Mouse (Mus musculus): ENCODE data around the gene Chic2. TPM values are rescaled to one million over a fixed set of nuclear protein-coding genes. Genes with fewer than 3 reads are reported as not detected.

The Chic2 gene
- polyA plus RNA-seq, 1 experiment from 2014 or later = 39.0 TPM

- Histone ChIP-seq H3K4me1 (replicated peaks) (peaks cover 8% of the 10 kb centered on the region), H3K4me3 (no peak overlapping the region), H3K9ac (no peak overlapping the region), H3K9me3 (no peaks in the 10 kb centered on the region), H3K36me3 (no peaks in the 10 kb centered on the region), H3K27ac (no peak overlapping the region), H3K4me2 (no peak overlapping the region), H3K27me3 (peaks cover 55% of the 10 kb centered on the region)
- ATAC-seq (ENCODE audit: low FRiP score) = no peak
- 86% methylated on average over 3 of the region's 3 CpGs for WGBS
These were observed 76.7 kb downstream of the Chic2 start for GRCm38 (mm10) chr5:74967882-74968281.

GRCm38 (mm10) chr5:74966891-74967290, 77.7 kb downstream of the Chic2 start:
- Histone ChIP-seq H3K9ac (no peak overlapping the region), H3K4me3 (no peak overlapping the region), H3K9me3 (no peaks in the 10 kb centered on the region), H3K4me2 (no peak overlapping the region), H3K36me3 (no peaks in the 10 kb centered on the region), H3K27me3 (peaks cover 55% of the 10 kb centered on the region), H3K27ac (no peak overlapping the region), H3K4me1 (replicated peaks) (peaks cover 8% of the 10 kb centered on the region)
- WGBS = 49% methylated on average over 10 of the region's 10 CpGs
- no peak for ATAC-seq (ENCODE audit: low FRiP score)

- ATAC-seq (ENCODE audit: low FRiP score) = no peak
- Histone ChIP-seq H3K27me3 (peaks cover 77% of the 10 kb centered on the region), H3K4me2 (no peak overlapping the region)
These were observed 81.8 kb downstream of the Chic2 start for GRCm38 (mm10) chr5:74962771-74963170.

DNA sequence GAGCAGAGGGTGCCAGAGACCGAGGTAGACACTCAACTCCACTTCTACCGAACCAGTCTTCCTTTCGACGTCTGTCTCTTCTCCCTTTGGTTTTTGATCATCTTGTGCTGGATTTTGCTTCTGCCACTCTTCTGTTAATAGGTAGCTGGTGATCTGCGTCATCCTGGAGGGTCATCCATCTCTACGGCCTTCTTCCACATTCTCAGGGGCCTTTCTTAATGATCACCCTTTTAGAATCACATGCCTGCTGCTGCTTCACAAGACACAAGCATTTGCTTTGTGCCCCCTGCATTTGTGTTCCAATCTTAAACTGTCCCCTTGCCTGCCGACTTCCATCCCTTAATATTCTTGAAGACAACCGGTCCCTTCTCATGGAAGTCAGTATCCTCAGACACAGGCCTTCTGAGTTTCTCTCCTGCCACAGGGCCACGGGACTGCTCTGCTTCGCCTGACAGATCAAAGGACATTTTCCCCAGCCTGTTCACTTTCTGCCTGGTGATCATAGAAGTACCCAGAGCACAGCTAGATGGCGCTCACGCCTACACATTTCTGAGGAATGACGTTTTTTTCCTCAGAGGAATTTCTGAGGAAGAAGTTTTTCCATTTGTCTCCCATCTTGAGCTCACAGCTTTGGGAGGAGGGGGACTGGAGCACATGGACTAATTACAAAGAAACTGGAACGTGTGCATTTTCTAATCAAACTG, 83.6 kb downstream of the Chic2 start:
- Histone ChIP-seq H3K9ac (no peak overlapping the region), H3K36me3 (no peaks in the 10 kb centered on the region), H3K9me3 (no peaks in the 10 kb centered on the region), H3K4me2 (no peak overlapping the region), H3K27ac (no peak overlapping the region), H3K4me3 (no peak overlapping the region), H3K4me1 (replicated peaks) (peaks cover 10% of the 10 kb centered on the region), H3K27me3 (peaks cover 82% of the 10 kb centered on the region)
- no peak for ATAC-seq (ENCODE audit: low FRiP score)
- 29% methylated on average over 14 of the region's 14 CpGs for WGBS

More at GRCm38 (mm10) chr5:74962771-74963170, 81.8 kb downstream of the Chic2 start:
- H3K36me3 ChIP-seq = no peaks in the 10 kb centered on the region
- peaks cover 11% of the 10 kb centered on the region for H3K4me1 ChIP-seq (replicated peaks)
- H3K9ac ChIP-seq = no peak overlapping the region
- no peaks in the 10 kb centered on the region for H3K9me3 ChIP-seq
- H3K4me3 ChIP-seq = no peak overlapping the region
- WGBS = 70% methylated on average over 5 of the region's 5 CpGs
- no peak overlapping the region for H3K27ac ChIP-seq

DNA sequence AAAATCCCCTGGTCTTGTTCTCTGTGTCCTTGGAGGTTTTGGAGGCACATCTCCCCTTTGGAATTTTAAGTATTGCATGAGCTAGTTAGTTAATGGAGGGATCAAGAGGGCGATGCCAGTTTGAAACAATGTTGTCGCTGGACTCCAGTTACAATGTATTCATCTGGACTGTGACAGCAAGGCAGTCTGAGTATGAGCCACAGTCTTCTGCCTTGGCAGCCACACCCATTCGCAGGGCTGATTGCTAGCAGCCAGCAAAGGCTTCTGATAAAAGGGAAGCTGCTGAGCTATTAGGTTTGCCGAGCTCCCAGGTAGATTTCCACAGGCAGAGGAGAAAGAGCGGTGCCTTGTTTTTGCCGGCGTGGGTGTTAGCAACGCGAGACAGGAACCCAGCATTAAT, 84.3 kb downstream of the Chic2 start:
- ATAC-seq (ENCODE audit: low FRiP score) = no peak
- Histone ChIP-seq H3K36me3 (no peaks in the 10 kb centered on the region), H3K27me3 (peaks cover 84% of the 10 kb centered on the region), H3K4me1 (replicated peaks) (peaks cover 10% of the 10 kb centered on the region), H3K4me3 (no peak overlapping the region), H3K27ac (no peak overlapping the region), H3K9ac (no peak overlapping the region), H3K4me2 (no peak overlapping the region), H3K9me3 (no peaks in the 10 kb centered on the region)
- WGBS = 64% methylated on average over 9 of the region's 9 CpGs

DNA sequence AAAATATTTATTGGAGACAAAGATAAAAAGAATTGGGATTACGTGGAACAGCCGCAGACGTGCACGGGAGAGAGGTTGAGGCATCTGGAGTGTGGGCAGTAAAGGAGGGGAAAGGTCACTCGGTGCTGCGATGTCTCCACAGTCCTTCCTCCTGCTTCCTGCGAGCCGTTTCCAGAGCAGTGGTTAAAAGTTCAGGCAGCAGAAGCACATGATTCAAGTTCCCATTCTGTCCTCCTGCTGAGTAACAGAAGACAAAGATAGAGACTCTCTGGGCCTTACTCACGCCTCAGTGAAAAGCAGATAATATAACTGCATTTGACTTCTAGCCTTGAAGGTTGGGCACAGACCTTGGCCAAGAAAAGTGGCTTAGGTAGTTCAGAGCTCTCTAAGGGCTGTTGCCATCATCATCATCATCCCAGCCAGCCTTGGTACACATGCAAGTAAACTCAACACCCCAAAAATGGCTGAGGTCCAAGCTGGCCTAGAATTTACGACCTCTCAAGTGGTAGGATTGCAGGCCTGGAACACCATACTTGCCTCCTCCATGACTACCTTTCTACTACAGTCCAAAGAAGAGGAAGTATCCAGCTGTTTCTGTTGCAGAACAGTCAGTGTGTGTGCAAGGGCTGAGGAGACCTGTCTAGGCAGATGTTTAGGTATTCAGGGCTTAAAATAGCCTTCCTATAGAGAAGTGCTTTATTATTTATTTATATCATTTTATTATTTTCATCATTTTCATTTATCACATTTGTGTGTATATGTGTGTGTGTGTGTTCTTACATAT, 87.1 kb downstream of the Chic2 start:
- peaks cover 10% of the 10 kb centered on the region for H3K4me1 ChIP-seq (replicated peaks)
- H3K36me3 ChIP-seq = no peaks in the 10 kb centered on the region
- H3K4me3 ChIP-seq = no peak overlapping the region
- 65% methylated on average over 10 of the region's 10 CpGs for WGBS
- H3K9ac ChIP-seq = no peak overlapping the region
- no peaks in the 10 kb centered on the region for H3K9me3 ChIP-seq
- H3K27ac ChIP-seq = no peak overlapping the region
- H3K4me2 ChIP-seq = no peak overlapping the region
- ATAC-seq (ENCODE audit: low FRiP score) = no peak
- H3K27me3 ChIP-seq = peaks cover 69% of the 10 kb centered on the region

GRCm38 (mm10) chr5:74956335-74956734, 88.2 kb downstream of the Chic2 start:
- no peak overlapping the region for H3K27ac ChIP-seq
- no peaks in the 10 kb centered on the region for H3K36me3 ChIP-seq
- 52% methylated on average over 9 of the region's 9 CpGs for WGBS
- no peak overlapping the region for H3K4me2 ChIP-seq
- no peak overlapping the region for H3K4me3 ChIP-seq
- H3K4me1 ChIP-seq (replicated peaks) = peaks cover 10% of the 10 kb centered on the region
- no peaks in the 10 kb centered on the region for H3K9me3 ChIP-seq
- no peak overlapping the region for H3K9ac ChIP-seq
- H3K27me3 ChIP-seq = peaks cover 58% of the 10 kb centered on the region
- ATAC-seq (ENCODE audit: low FRiP score) = no peak

GRCm38 (mm10) chr5:74955565-74955964, 89.0 kb downstream of the Chic2 start:
- 90% methylated on average over 1 of the region's 1 CpGs for WGBS
- H3K27me3 ChIP-seq = peaks cover 56% of the 10 kb centered on the region
- H3K4me2 ChIP-seq = no peak overlapping the region
- no peak for ATAC-seq (ENCODE audit: low FRiP score)
- H3K4me1 ChIP-seq (replicated peaks) = peaks cover 10% of the 10 kb centered on the region
- H3K27ac ChIP-seq = no peak overlapping the region
- no peak overlapping the region for H3K4me3 ChIP-seq
- no peak overlapping the region for H3K9ac ChIP-seq
- H3K9me3 ChIP-seq = no peaks in the 10 kb centered on the region
- H3K36me3 ChIP-seq = no peaks in the 10 kb centered on the region

DNA sequence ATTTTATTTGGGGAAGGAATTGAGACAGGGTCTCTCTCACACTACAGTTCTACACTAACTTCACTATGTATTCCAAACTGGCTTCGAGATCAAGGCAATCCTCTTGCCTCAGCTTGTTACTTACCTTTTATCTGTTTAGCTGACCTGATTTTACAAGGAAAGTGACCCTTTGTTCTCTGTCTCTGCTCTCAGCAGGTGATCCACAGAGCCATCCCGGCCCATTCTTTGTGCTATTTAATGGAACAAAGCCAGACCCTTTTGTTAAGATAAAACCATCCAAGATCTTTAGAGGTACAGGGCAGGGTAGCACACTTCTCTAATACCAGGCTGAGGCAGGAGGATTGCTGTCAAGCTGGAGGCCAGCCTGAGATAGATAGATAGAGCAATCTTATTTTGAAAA, 91.6 kb downstream of the Chic2 start:
- H3K9ac ChIP-seq = no peak overlapping the region
- H3K4me3 ChIP-seq = no peak overlapping the region
- no peaks in the 10 kb centered on the region for H3K36me3 ChIP-seq
- peaks cover 7% of the 10 kb centered on the region; the same call in 1 of the 2 replicates for H3K4me1 ChIP-seq (replicated peaks)
- ATAC-seq (ENCODE audit: low FRiP score) = no peak
- H3K27ac ChIP-seq = no peak overlapping the region
- H3K27me3 ChIP-seq = peaks cover 54% of the 10 kb centered on the region
- H3K9me3 ChIP-seq = no peaks in the 10 kb centered on the region
- WGBS = 20% methylated on average over 2 of the region's 2 CpGs
- no peak overlapping the region for H3K4me2 ChIP-seq

- Histone ChIP-seq H3K9me3 (no peaks in the 10 kb centered on the region), H3K36me3 (no peaks in the 10 kb centered on the region), H3K9ac (no peak overlapping the region), H3K27me3 (peaks cover 53% of the 10 kb centered on the region), H3K4me1 (replicated peaks) (peaks cover 4% of the 10 kb centered on the region; the same call in 1 of the 2 replicates), H3K4me2 (no peak overlapping the region), H3K27ac (no peak overlapping the region), H3K4me3 (no peak overlapping the region)
- 84% methylated on average over 5 of the region's 5 CpGs for WGBS
- no peak for ATAC-seq (ENCODE audit: low FRiP score)
These were observed 93.2 kb downstream of the Chic2 start for GRCm38 (mm10) chr5:74951375-74951774.

DNA sequence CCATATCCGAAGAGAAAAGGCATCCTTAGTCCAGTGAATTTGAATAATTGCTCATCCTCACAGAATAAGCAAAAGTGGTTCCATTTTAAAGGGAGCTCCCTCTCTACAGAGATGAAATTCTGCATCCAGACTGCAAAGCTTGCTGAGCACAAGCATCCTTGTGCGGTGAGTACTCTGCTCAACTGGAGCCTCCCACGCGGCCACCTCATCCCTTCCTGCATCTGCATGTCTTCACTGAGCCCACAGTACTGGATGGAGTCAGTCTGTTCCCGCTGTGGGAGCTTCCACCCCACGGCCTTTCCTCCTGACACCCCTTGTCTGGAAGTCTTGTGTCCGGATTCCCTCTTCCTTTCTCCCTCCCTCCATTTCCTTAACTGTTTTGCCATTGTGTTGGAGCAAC, 95.3 kb downstream of the Chic2 start:
- H3K36me3 ChIP-seq = no peaks in the 10 kb centered on the region
- H3K9ac ChIP-seq = no peak overlapping the region
- 70% methylated on average over 7 of the region's 7 CpGs for WGBS
- H3K4me3 ChIP-seq = no peak overlapping the region
- H3K27ac ChIP-seq = no peak overlapping the region
- peaks cover under 1% of the 10 kb centered on the region for H3K4me1 ChIP-seq (replicated peaks)
- H3K9me3 ChIP-seq = no peaks in the 10 kb centered on the region
- H3K4me2 ChIP-seq = no peak overlapping the region
- no peak for ATAC-seq (ENCODE audit: low FRiP score)
- H3K27me3 ChIP-seq = peaks cover 60% of the 10 kb centered on the region

GRCm38 (mm10) chr5:74948482-74948881, 96.1 kb downstream of the Chic2 start:
- no peak overlapping the region for H3K4me3 ChIP-seq
- 80% methylated on average over 8 of the region's 8 CpGs for WGBS
- H3K36me3 ChIP-seq = no peaks in the 10 kb centered on the region
- H3K27me3 ChIP-seq = peaks cover 54% of the 10 kb centered on the region
- no peak for ATAC-seq (ENCODE audit: low FRiP score)
- no peaks in the 10 kb centered on the region for H3K9me3 ChIP-seq
- H3K27ac ChIP-seq = no peak overlapping the region
- no peak overlapping the region for H3K9ac ChIP-seq
- peaks cover 7% of the 10 kb centered on the region for H3K4me1 ChIP-seq (replicated peaks)
- no peak overlapping the region for H3K4me2 ChIP-seq
